Mouse (Mus musculus) midbrain, postnatal 0 days (tissue): Measurements from ENCODE around the gene Fkbp8. TPM values are rescaled to one million over a fixed set of nuclear protein-coding genes. Genes with fewer than 3 reads are reported as not detected.

Source experiments
- ATAC-seq: fragments of 200-750 bp; cut with Nextera tagmentation; 2 replicates; pipeline ENCODE4 v1.8.0; 2017; ENCODE audit warnings: moderate number of reproducible peaks, mild to moderate bottlenecking, moderate TSS enrichment, moderate library complexity; ENCODE audit not compliant: low FRiP score
- DNase-seq: peaks from one replicate; pipeline ENCODE4 v3.0.0-alpha.2; 2015; ENCODE audit warnings: low spot score
- H3K27ac ChIP-seq: fragments of 300-500 bp; sonication (generic); 2 replicates; pipeline ENCODE4 v1.5.1; 2014; ENCODE audit warnings: low read depth, mild to moderate bottlenecking, low read length, mixed read lengths
- H3K27me3 ChIP-seq: fragments of 300-500 bp; sonication (generic); 2 replicates; pipeline ENCODE4 v1.6.1; 2014; ENCODE audit warnings: low read length, control low read depth, mixed read lengths; ENCODE audit not compliant: insufficient read depth
- H3K36me3 ChIP-seq: fragments of 300-500 bp; sonication (generic); 2 replicates; pipeline ENCODE4 v1.6.1; 2014; ENCODE audit warnings: low read length, control low read depth, mixed read lengths; ENCODE audit not compliant: insufficient read depth
- H3K4me1 ChIP-seq: fragments of 300-500 bp; sonication (generic); 2 replicates; pipeline ENCODE4 v1.6.1; 2014; ENCODE audit warnings: mild to moderate bottlenecking, control low read depth, antibody characterized with exemption, low read length, mixed read lengths; ENCODE audit not compliant: insufficient read depth
- H3K4me2 ChIP-seq: fragments of 300-500 bp; sonication (generic); 2 replicates; pipeline ENCODE4 v1.6.1; 2014; ENCODE audit warnings: low read depth, mild to moderate bottlenecking, low read length, mixed read lengths; ENCODE audit not compliant: poor library complexity, severe bottlenecking
- H3K4me3 ChIP-seq: fragments of 300-500 bp; sonication (generic); 2 replicates; pipeline ENCODE4 v1.5.1; 2014; ENCODE audit warnings: low read depth, mild to moderate bottlenecking, low read length, moderate library complexity
- H3K9ac ChIP-seq: fragments of 300-500 bp; sonication (generic); replicated peaks from 2 replicates; pipeline ENCODE4 v1.6.1; 2014; ENCODE audit warnings: mild to moderate bottlenecking, low read length, moderate library complexity, mixed read lengths; ENCODE audit not compliant: poor library complexity, severe bottlenecking
- H3K9me3 ChIP-seq: fragments of 300-500 bp; sonication (generic); 2 replicates; pipeline ENCODE4 v1.6.1; 2016; ENCODE audit warnings: low read length, control low read depth
- CTCF ChIP-seq: IDR thresholded peaks from 2 replicates; pipeline ENCODE4 v1.5.1; 2016; ENCODE audit warnings: antibody characterized with exemption, mild to moderate bottlenecking
- WGBS: fragments of 180-500 bp; shearing (Covaris S2); extraction: QIAGEN DNeasy Blood & Tissue Kit; methylation state at CpG from one replicate; pipeline ENCODE4 v1.1.7; 2014; 5-methylcytosine and 5-hydroxymethylcytosine counted together
- polyA plus RNA-seq: library from polyadenylated mRNA; unstranded; fragments of >200 nt; fragmentation: Nextera tagmentation; extraction: Ambion mirVana; gene quantifications from 2 replicates; pipeline ENCODE4 v1.2.1, GENCODE M21; 2015
- total RNA-seq: library from RNA; depleted of rRNA; stranded (reverse); fragments of >200 nt; gene quantifications from 2 replicates; pipeline ENCODE4 v1.2.3, GENCODE M21; 2014

Fkbp8 gene
- total and polyA plus RNA-seq, 2 experiments from 2014 or later: 351 to 490 TPM

GRCm38 (mm10) chr8:70517940-70518643, 9.4 kb upstream of the Fkbp8 start:
- Histone ChIP-seq H3K36me3 (peaks cover 22% of the 10 kb centered on the region), H3K4me3 (no peak overlapping the region), H3K27me3 (no peaks in the 10 kb centered on the region), H3K9ac (no peak overlapping the region), H3K27ac (no peak overlapping the region), H3K9me3 (no peaks in the 10 kb centered on the region), H3K4me2 (no peak overlapping the region), H3K4me1 (no peaks in the 10 kb centered on the region)
- WGBS: 71% methylated on average over 10 of the region's 10 CpGs
- TF ChIP-seq CTCF: no peak
- no peak for DNase-seq
- no peak for ATAC-seq

GRCm38 (mm10) chr8:70519043-70519442, 8.5 kb upstream of the Fkbp8 start:
- no peak for TF ChIP-seq CTCF
- no peaks in the 10 kb centered on the region for H3K27me3 ChIP-seq

GRCm38 (mm10) chr8:70519606-70520005, 7.9 kb upstream of the Fkbp8 start:
- Histone ChIP-seq H3K36me3 (peaks cover 22% of the 10 kb centered on the region), H3K9me3 (no peaks in the 10 kb centered on the region), H3K4me1 (0 out of 2 replicates have a peak, but pooled peaks cover 3% of the 10 kb centered on the region), H3K4me2 (no peak overlapping the region), H3K9ac (no peak overlapping the region), H3K27ac (no peak overlapping the region), H3K27me3 (no peaks in the 10 kb centered on the region), H3K4me3 (no peak overlapping the region)
- TF ChIP-seq CTCF: no peak
- no peak for DNase-seq
- no peak for ATAC-seq
- 66% methylated on average over 2 of the region's 2 CpGs for WGBS

More at GRCm38 (mm10) chr8:70519043-70519442, 8.5 kb upstream of the Fkbp8 start:
- Histone ChIP-seq H3K36me3 (peaks cover 22% of the 10 kb centered on the region), H3K9me3 (no peaks in the 10 kb centered on the region), H3K27ac (no peak overlapping the region), H3K4me1 (0 out of 2 replicates have a peak, but pooled peaks cover 3% of the 10 kb centered on the region), H3K4me3 (no peak overlapping the region), H3K9ac (no peak overlapping the region), H3K4me2 (no peak overlapping the region)
- DNase-seq (no peak), ATAC-seq (no peak)
- 95% methylated on average over 6 of the region's 6 CpGs for WGBS

GRCm38 (mm10) chr8:70522592-70523403, 4.7 kb upstream of the Fkbp8 start:
- Histone ChIP-seq H3K27ac (peak overlapping the region; percentile 87), H3K27me3 (no peaks in the 10 kb centered on the region), H3K36me3 (peaks cover 14% of the 10 kb centered on the region), H3K4me1 (0 out of 2 replicates have a peak, but pooled peaks cover 3% of the 10 kb centered on the region), H3K9ac (peak overlapping the region; percentile 83), H3K4me3 (peak overlapping the region; percentile 73), H3K9me3 (no peaks in the 10 kb centered on the region), H3K4me2 (peak overlapping the region; percentile 77)
- DNase-seq (peak; percentile 99), ATAC-seq (peak; percentile 85)
- TF ChIP-seq CTCF: peak; percentile 85
- under 1% methylated on average over 50 of the region's 51 CpGs for WGBS

- peak overlapping the region; percentile 75 for H3K27ac ChIP-seq
- H3K27me3 ChIP-seq: no peaks in the 10 kb centered on the region
- peak overlapping the region; percentile 82 for H3K4me2 ChIP-seq
- WGBS: under 1% methylated on average over 8 of the region's 8 CpGs
- peaks cover 6% of the 10 kb centered on the region; the same call in 1 of the 2 replicates for H3K4me1 ChIP-seq
- DNase-seq (no peak), ATAC-seq (no peak)
- H3K36me3 ChIP-seq: peaks cover 18% of the 10 kb centered on the region
- H3K9me3 ChIP-seq: no peaks in the 10 kb centered on the region
- TF ChIP-seq CTCF: no peak
- H3K4me3 ChIP-seq: peak overlapping the region; percentile 70
- H3K9ac ChIP-seq: peak overlapping the region; percentile 71
Observed at GRCm38 (mm10) chr8:70527111-70527511, 413 bp upstream of the Fkbp8 start.
